Mouse (Mus musculus) frontal cortex, postnatal 25 days (tissue): ENCODE data around the gene Tspan33.
"Not testable (repeated sequence)": the region's sequence is repeated elsewhere in the genome, so short reads cannot be mapped to it uniquely, and the experiment has no call there.

ENCODE experiments used
- DNase-seq, 2 experiments: peaks; one replicate each; pipeline ENCODE4 v3.0.0; 2022; ENCODE audit warnings: low spot score in 2 of 2

Tspan33 gene

DNA sequence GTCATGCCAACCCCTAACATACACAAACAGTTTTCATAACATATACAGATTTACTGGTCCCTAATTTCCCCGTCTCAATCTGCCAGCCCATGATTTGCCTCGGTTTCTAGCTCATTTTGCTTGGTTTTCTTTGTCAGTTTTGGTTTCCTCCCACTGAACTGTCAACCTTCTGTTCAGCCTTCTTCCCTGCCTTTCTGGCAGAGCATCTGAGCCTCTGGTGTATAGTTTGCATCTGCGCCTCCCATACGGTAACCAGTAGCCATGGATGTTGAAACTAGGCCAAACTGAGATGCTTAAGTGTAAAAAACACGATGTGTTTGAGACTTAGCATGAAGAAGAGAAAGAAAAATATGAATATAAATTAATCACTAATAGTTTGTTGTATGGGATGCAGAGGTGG is 62.0 kb downstream of the Tspan33 start:
- DNase-seq: no peak

GRCm38 (mm10) chr6:29756476-29756875 is 62.5 kb downstream of the Tspan33 start:
- no peak for DNase-seq

DNA sequence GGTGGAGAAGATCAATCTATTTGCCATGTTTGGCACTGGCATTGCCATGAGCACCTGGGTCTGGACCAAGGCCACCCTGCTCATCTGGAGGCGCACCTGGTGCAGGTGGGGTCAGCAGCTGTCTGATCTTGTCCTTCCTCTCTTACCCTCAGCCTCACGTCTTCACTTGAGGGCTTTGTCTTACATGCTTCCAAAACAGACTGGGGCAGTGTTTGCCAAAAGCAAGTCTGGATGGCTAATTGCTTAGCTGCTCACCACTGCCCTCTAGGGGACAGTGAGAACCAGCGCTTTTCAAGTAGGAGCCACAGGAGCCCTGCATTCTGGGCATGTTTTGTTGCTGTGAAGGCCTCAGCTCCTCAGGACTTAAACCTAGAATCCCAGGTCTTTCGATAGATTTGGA is 64.4 kb downstream of the Tspan33 start:
- peak; percentile 51 to 69 for DNase-seq

DNA sequence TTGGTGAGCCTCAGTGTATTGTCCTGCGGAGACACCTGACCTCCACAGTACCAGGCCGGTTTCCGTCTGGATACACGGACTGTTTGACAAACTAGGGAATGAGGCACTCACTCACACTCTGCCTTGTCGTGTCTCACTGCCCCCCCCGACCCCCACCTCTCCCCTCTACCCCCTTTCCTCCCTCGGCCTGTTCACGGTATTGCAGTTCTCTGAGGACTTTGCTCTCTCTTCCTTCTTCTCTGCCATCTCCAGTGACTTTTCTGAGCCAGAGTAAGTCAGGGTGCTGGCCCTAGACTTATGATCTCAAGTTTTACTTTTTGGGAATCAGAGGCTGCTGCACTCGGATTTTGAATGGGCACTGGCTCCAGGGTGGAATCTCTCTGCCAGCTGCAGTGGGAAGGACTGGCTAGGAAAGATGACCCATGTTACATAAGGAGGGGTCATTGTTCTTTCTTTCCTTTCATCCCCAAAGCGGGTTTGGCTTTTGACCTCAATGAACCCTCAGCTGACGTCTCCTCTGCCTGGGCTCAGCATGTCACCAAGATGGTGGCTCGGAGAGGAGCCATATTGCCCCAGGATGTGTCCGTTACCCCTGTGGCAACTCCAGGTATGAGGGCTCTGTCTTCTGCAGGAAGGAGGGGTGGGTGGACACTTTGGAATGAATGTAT is 65.1 kb downstream of the Tspan33 start:
- DNase-seq: no peak

GRCm38 (mm10) chr6:29760397-29760796 is 66.4 kb downstream of the Tspan33 start:
- not testable (repeated sequence) for DNase-seq

DNA sequence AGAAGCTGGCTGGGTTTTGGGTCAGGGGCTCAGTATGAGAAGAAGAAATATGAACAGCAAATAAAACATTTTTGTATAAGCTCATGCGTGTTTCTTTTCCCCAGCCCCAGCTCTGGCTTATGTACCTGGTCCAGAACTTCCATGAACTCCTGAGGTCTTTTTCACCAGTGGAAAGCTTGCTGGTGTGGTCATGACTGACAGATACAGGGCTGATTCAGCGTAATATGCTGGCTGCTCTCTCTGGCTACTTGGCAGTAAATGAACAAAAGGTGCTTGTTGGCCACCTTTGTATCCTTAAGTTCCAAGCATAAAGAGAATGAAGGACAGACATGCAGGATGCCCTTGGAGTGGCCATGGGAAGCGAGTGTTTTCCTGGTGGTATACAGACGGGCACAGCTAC is 67.3 kb downstream of the Tspan33 start:
- no peak for DNase-seq

GRCm38 (mm10) chr6:29762524-29762923 is 68.5 kb downstream of the Tspan33 start:
- no peak for DNase-seq

- no peak for DNase-seq
These were observed 72.9 kb downstream of the Tspan33 start for GRCm38 (mm10) chr6:29766874-29767273.
